Mouse (Mus musculus): Measurements from ENCODE around the gene Naa40. TPM values are rescaled to one million over a fixed set of nuclear protein-coding genes. Genes with fewer than 3 reads are reported as not detected.
A peak's percentile ranks its signal among the peaks of the same experiment; 100 is the strongest.

The Naa40 gene
- polyA plus RNA-seq, 1 experiment from 2014 or later: 67.6 TPM

DNA sequence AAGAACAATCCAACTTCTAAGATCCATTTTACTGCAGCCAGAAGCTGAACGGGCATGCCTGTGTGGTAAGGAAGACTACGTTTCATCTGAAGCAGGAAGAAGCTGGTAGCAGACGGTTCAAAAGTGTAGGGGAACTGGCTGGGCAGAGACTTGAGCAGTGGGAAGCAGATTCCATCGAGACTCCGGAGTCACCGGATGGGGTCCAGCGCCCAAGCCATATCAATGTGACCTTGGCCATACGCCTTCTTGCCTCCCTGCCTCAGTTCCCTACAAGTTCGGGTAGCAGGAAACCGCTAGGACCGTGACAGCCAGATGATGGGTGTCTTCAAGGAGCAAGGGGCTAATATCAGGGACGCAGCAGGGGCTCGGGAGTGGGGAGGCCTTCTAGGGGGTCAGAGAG is 692 bp downstream of the Naa40 start:
- H3K4me3 ChIP-seq (replicated peaks; ENCODE audit: low read length): peak overlapping the region; percentile 60
- H3K27me3 ChIP-seq (ENCODE audit: control insufficient read depth, insufficient read depth, low read length): no peaks in the 10 kb centered on the region
- H3K9me3 ChIP-seq (ENCODE audit: control insufficient read depth, low read length): no peaks in the 10 kb centered on the region
- 4% methylated on average over 13 of the region's 13 CpGs for WGBS
- peak overlapping the region; percentile 70 for H3K9ac ChIP-seq
- H3K36me3 ChIP-seq (replicated peaks; ENCODE audit: control insufficient read depth, insufficient read depth): 0 out of 2 replicates have a peak, but pooled peaks cover 6% of the 10 kb centered on the region
- DNase-seq (ENCODE audit: low spot score) (no peak), ATAC-seq (ENCODE audit: low FRiP score) (0 out of 2 replicates have a peak, but pooled peaks have one; percentile 17)
- H3K4me1 ChIP-seq (replicated peaks; ENCODE audit: control insufficient read depth, insufficient read depth, low read length): peaks cover 20% of the 10 kb centered on the region
- peak overlapping the region; percentile 96 for H3K4me2 ChIP-seq (replicated peaks)
- peak overlapping the region; percentile 82 for H3K27ac ChIP-seq

DNA sequence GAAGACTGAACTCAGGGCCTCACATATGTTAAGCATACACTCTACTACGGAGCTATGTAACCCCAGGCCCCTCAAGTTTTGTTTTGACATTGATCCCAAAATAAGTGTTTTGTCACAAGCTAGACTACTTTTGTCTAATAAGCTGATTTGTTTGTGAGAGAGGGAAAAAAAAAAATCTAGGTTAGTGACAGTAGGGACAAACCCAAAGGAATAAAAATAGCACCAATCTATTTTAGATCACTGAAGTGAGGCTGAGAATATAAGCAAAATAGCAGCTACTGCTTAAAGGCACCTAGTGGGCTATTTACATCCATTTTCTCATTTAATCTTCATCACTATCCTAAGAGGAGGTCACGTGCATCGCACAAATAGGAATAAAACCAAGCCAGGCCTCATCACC is 1.4 kb downstream of the Naa40 start:
- Histone ChIP-seq H3K4me1 (replicated peaks; ENCODE audit: control insufficient read depth, insufficient read depth, low read length) (peaks cover 20% of the 10 kb centered on the region), H3K4me2 (replicated peaks) (peak overlapping the region; percentile 96), H3K27ac (no peak overlapping the region), H3K9me3 (ENCODE audit: control insufficient read depth, low read length) (no peaks in the 10 kb centered on the region), H3K9ac (peak overlapping the region; percentile 70), H3K27me3 (ENCODE audit: control insufficient read depth, insufficient read depth, low read length) (no peaks in the 10 kb centered on the region), H3K4me3 (replicated peaks; ENCODE audit: low read length) (peak overlapping the region; percentile 60), H3K36me3 (replicated peaks; ENCODE audit: control insufficient read depth, insufficient read depth) (peaks cover 7% of the 10 kb centered on the region; the same call in 1 of the 2 replicates)
- no peak for ATAC-seq (ENCODE audit: low FRiP score)
- 89% methylated on average over 3 of the region's 3 CpGs for WGBS
- DNase-seq (ENCODE audit: low spot score): no peak

DNA sequence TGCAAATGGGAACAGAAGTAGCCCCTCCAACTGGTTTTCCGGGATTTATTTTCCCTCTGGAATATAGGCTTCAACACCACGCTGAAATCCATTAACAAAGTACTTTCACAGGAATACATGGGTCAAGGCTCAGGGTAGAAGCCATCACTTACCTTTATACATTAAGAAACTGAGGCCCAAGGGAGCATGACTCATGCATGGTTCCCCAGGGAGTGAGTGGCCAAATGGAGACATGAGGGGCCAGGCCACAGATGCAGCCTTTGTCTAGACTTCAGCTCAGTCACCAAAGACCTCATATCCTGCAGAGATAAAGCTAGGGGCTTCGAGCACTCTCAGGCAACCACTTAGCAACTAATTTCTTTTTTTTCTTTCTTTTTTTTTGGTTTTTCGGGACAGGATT is 4.2 kb downstream of the Naa40 start:
- no peak for ATAC-seq (ENCODE audit: low FRiP score)
- H3K27ac ChIP-seq: no peak overlapping the region
- H3K27me3 ChIP-seq (ENCODE audit: control insufficient read depth, insufficient read depth, low read length): no peaks in the 10 kb centered on the region
- H3K9ac ChIP-seq: no peak overlapping the region
- WGBS: 83% methylated on average over 4 of the region's 4 CpGs
- peaks cover 20% of the 10 kb centered on the region for H3K4me1 ChIP-seq (replicated peaks; ENCODE audit: control insufficient read depth, insufficient read depth, low read length)
- no peaks in the 10 kb centered on the region for H3K9me3 ChIP-seq (ENCODE audit: control insufficient read depth, low read length)
- H3K36me3 ChIP-seq (replicated peaks; ENCODE audit: control insufficient read depth, insufficient read depth): peaks cover 36% of the 10 kb centered on the region
- no peak overlapping the region for H3K4me2 ChIP-seq (replicated peaks)
- no peak overlapping the region for H3K4me3 ChIP-seq (replicated peaks; ENCODE audit: low read length)
- DNase-seq (ENCODE audit: low spot score): no peak

DNA sequence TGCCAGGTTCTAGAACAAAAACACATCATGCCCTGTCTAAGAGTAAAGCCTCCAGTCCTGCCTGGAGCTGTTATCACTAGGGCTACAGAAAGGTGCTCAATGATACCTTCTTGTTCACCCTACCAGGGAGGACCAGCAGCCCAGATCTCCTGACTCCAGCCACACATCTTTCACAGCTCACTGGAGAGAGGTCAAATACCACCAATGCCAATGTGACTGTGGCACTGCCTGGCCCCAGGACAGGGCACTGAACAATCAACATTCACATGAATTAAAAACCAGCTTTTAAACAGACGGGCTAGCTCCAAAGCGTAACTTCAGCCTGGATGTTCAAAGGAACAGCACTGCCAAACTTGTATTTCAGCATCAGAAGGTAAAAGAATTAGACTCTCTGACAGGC is 5.0 kb downstream of the Naa40 start:
- Histone ChIP-seq H3K27me3 (ENCODE audit: control insufficient read depth, insufficient read depth, low read length) (no peaks in the 10 kb centered on the region), H3K9me3 (ENCODE audit: control insufficient read depth, low read length) (no peaks in the 10 kb centered on the region), H3K27ac (no peak overlapping the region), H3K4me3 (replicated peaks; ENCODE audit: low read length) (no peak overlapping the region), H3K9ac (no peak overlapping the region), H3K36me3 (replicated peaks; ENCODE audit: control insufficient read depth, insufficient read depth) (peaks cover 43% of the 10 kb centered on the region), H3K4me1 (replicated peaks; ENCODE audit: control insufficient read depth, insufficient read depth, low read length) (peaks cover 15% of the 10 kb centered on the region), H3K4me2 (replicated peaks) (no peak overlapping the region)
- ATAC-seq (ENCODE audit: low FRiP score) (no peak), DNase-seq (ENCODE audit: low spot score) (no peak)
- 93% methylated on average over 2 of the region's 2 CpGs for WGBS

DNA sequence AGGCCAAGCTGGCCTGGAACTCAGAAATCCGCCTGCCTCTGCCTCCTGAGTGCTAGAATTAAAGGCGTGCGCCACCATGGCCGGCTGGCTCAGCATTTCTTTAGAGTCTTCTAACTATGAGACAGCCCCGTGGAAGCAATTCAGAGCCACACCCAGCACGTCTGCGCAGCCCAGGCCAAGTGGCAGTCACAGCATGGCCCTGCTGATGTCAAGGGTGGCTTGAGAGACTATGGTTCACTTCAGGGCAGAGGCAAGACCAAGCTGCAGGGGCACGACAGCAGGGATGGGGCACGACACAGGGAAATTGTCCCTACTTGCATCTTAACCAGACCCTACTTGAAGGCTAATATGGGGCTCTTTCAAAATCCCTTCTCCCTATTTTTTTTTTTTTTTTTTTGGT is 5.5 kb downstream of the Naa40 start:
- 93% methylated on average over 9 of the region's 9 CpGs for WGBS

DNA sequence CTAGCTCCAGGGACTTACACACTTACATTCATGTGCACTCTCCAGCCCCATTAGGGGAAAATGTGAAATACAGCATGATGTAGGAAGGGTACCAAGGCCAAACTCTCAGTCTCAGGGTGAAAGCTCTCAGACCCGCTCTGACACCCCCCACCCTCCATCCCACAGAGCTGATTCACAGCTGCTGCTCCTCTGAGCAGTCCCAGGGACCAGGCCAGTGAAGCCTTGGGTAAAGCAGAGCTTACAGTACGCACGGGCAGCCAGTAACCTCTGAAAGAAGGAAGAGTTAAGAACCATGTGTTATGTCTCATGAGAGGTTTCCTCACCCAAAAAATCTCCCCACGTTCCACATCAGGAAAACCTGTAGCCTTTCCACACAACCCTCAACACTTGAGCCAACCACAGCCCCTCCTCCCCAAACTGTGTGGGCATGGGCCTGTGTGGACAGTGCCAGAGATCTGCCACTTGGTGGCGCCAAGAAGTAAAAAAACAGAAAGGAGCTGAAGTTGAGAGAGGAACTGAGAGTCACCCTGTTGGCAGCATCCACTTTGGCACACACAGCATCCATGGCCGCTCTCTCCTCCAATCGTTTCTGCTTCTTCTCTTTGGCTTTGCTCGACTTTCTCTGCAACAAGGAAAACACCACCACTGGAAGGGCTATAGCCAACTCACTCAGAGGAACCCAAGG is 6.3 kb downstream of the Naa40 start:
- DNase-seq (ENCODE audit: low spot score): peak; percentile 77
- WGBS: 48% methylated on average over 8 of the region's 8 CpGs
- Histone ChIP-seq H3K27ac (no peak overlapping the region), H3K9ac (no peak overlapping the region), H3K9me3 (ENCODE audit: control insufficient read depth, low read length) (no peaks in the 10 kb centered on the region), H3K27me3 (ENCODE audit: control insufficient read depth, insufficient read depth, low read length) (no peaks in the 10 kb centered on the region), H3K4me2 (replicated peaks) (no peak overlapping the region), H3K36me3 (replicated peaks; ENCODE audit: control insufficient read depth, insufficient read depth) (peaks cover 56% of the 10 kb centered on the region), H3K4me3 (replicated peaks; ENCODE audit: low read length) (no peak overlapping the region), H3K4me1 (replicated peaks; ENCODE audit: control insufficient read depth, insufficient read depth, low read length) (peaks cover 7% of the 10 kb centered on the region; the same call in 1 of the 2 replicates)
- peak; percentile 88 for ATAC-seq (ENCODE audit: low FRiP score)

More for the DNA sequence above, 5.5 kb downstream of the Naa40 start:
- no peak overlapping the region for H3K27ac ChIP-seq
- no peak overlapping the region for H3K4me2 ChIP-seq (replicated peaks)
- peaks cover 48% of the 10 kb centered on the region for H3K36me3 ChIP-seq (replicated peaks; ENCODE audit: control insufficient read depth, insufficient read depth)
- H3K9ac ChIP-seq: no peak overlapping the region
- H3K4me3 ChIP-seq (replicated peaks; ENCODE audit: low read length): no peak overlapping the region
- no peak for DNase-seq (ENCODE audit: low spot score)
- peaks cover 14% of the 10 kb centered on the region for H3K4me1 ChIP-seq (replicated peaks; ENCODE audit: control insufficient read depth, insufficient read depth, low read length)
- H3K27me3 ChIP-seq (ENCODE audit: control insufficient read depth, insufficient read depth, low read length): no peaks in the 10 kb centered on the region
- H3K9me3 ChIP-seq (ENCODE audit: control insufficient read depth, low read length): no peaks in the 10 kb centered on the region
- ATAC-seq (ENCODE audit: low FRiP score): no peak

DNA sequence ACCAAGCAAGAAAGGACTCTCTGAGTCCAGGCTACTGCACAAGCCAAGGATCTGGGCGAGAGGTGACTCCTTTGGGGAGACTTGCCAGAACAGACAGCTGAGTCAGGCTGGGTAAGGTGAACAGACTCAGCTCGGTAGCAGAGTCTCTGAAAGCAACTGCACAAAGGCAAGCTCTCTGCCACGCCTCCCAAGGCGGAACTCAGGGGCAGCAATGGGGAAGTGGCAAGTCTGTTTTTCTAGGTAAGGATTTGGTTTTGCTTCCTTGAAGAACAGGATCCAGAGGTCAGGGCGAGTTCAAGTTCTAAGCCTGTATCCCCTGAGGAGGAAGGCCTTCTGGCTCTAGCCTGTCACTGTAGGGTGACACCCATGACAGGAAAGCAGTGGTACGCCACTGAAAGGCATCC is 14.5 kb downstream of the Naa40 start:
- 75% methylated on average over 6 of the region's 6 CpGs for WGBS
- no peak for ATAC-seq (ENCODE audit: low FRiP score)
- peaks cover 63% of the 10 kb centered on the region for H3K36me3 ChIP-seq (replicated peaks; ENCODE audit: control insufficient read depth, insufficient read depth)

DNA sequence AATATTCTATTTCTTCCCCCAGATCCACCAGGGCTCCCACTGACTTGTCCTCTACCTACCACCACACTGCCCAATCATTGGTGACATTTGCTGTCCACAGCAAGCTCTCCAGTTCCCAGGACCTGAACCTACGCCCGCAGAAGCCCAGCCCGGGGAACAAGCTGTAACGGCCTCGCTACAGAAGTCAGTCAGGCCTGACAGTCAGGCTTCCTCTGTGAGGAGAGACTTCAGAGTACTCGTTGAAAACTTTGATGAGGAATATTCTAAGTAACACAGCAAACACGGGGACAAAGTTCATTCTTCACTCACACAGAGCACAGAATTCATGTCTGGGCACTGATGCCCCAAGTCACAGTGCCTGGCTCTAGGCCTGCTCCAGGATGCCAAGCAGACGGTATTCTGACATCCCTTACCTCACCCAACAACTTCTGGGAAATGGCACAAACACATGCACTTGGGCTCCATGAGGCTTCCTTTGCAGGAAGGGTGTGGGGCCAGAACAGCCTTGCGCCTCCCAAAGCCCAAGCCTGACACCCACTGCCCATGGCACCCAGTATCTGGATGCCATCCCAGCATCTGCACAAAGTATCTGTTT is 15.8 kb downstream of the Naa40 start:
- Histone ChIP-seq H3K9me3 (ENCODE audit: control insufficient read depth, low read length) (no peaks in the 10 kb centered on the region), H3K4me1 (replicated peaks; ENCODE audit: control insufficient read depth, insufficient read depth, low read length) (no peaks in the 10 kb centered on the region), H3K36me3 (replicated peaks; ENCODE audit: control insufficient read depth, insufficient read depth) (peaks cover 50% of the 10 kb centered on the region), H3K9ac (no peak overlapping the region), H3K27me3 (ENCODE audit: control insufficient read depth, insufficient read depth, low read length) (no peaks in the 10 kb centered on the region), H3K27ac (no peak overlapping the region), H3K4me2 (replicated peaks) (no peak overlapping the region), H3K4me3 (replicated peaks; ENCODE audit: low read length) (no peak overlapping the region)
- WGBS: 85% methylated on average over 9 of the region's 9 CpGs
- DNase-seq (ENCODE audit: low spot score): no peak
- ATAC-seq (ENCODE audit: low FRiP score): no peak

More for the DNA sequence above, 14.5 kb downstream of the Naa40 start:
- H3K4me2 ChIP-seq (replicated peaks): no peak overlapping the region
- H3K4me1 ChIP-seq (replicated peaks; ENCODE audit: control insufficient read depth, insufficient read depth, low read length): no peaks in the 10 kb centered on the region
- no peak overlapping the region for H3K9ac ChIP-seq
- H3K27me3 ChIP-seq (ENCODE audit: control insufficient read depth, insufficient read depth, low read length): no peaks in the 10 kb centered on the region
- H3K27ac ChIP-seq: no peak overlapping the region
- H3K9me3 ChIP-seq (ENCODE audit: control insufficient read depth, low read length): no peaks in the 10 kb centered on the region
- H3K4me3 ChIP-seq (replicated peaks; ENCODE audit: low read length): no peak overlapping the region
- no peak for DNase-seq (ENCODE audit: low spot score)

DNA sequence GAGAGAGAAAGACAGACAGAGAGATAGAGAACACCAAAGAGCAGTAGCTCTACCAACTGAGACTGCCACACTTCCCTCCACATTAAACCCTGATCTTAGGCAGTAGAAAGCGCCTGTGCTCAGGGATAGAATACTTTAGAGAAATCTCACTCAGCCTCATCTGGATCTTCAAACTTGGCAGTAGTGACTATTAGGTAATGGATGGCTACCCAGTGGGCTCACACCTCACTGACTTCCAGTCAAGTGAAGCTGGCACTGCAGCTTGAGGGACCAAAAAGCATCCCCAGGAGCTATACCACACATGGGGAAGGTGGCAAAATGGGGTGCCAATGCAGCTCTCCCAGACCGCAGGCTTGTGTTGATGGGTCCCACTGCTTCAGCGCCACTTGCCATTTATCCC is 16.7 kb downstream of the Naa40 start:
- Histone ChIP-seq H3K36me3 (replicated peaks; ENCODE audit: control insufficient read depth, insufficient read depth) (peaks cover 40% of the 10 kb centered on the region), H3K9me3 (ENCODE audit: control insufficient read depth, low read length) (no peaks in the 10 kb centered on the region), H3K27me3 (ENCODE audit: control insufficient read depth, insufficient read depth, low read length) (no peaks in the 10 kb centered on the region), H3K4me3 (replicated peaks; ENCODE audit: low read length) (no peak overlapping the region), H3K4me1 (replicated peaks; ENCODE audit: control insufficient read depth, insufficient read depth, low read length) (no peaks in the 10 kb centered on the region), H3K9ac (no peak overlapping the region), H3K4me2 (replicated peaks) (no peak overlapping the region), H3K27ac (no peak overlapping the region)
- ATAC-seq (ENCODE audit: low FRiP score) (no peak), DNase-seq (ENCODE audit: low spot score) (no peak)
- 92% methylated on average over 3 of the region's 3 CpGs for whole genome bisulfite sequencing

Data from hindbrain, embryonic 14.5 days (tissue).